Mouse (Mus musculus): ENCODE measurements around the gene Xirp1. TPM values are rescaled to one million over a fixed set of nuclear protein-coding genes. Genes with fewer than 3 reads are reported as not detected.

Gene Xirp1
- polyA plus RNA-seq, 1 experiment, result not detected

DNA sequence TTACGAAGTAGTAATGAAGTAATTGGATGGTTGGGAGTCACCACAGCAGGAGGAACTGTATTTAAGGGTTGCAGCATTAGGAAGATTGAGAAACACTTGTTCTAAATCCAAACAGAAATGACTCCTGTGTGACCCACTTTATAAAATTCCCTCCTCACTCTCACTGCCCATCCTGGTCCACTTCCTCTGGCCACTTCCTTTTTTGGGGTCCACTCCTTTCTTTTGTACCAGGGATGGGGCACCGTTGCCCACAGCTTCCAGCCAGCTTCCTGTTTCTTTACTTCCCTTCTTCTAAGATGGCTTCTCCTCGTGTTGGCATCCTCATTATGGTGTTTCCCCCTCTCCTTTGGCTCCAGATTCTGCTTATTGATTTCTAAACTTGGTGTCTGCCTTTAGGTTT lies 35.3 kb upstream of the Xirp1 start:
- WGBS, result 59% methylated on average over 3 of the region's 3 CpGs
- no peak overlapping the region for H3K4me3 ChIP-seq (ENCODE audit: low read depth, low read length)
- H3K4me1 ChIP-seq (ENCODE audit: control insufficient read depth, insufficient read depth, insufficient read length, low read length), result 0 out of 2 replicates have a peak, but pooled peaks cover 3% of the 10 kb centered on the region
- TF ChIP-seq POLR2A (IDR thresholded peaks at IDR 0.05; ENCODE audit: low read depth, low read length) (no peak), CTCF (IDR thresholded peaks at IDR 0.05; ENCODE audit: extremely low read depth, insufficient read length, insufficient replicate concordance, low read depth, low read length) (no peak)
- H3K36me3 ChIP-seq (ENCODE audit: control insufficient read depth, insufficient read depth, low read length), result no peaks in the 10 kb centered on the region
- H3K27me3 ChIP-seq (ENCODE audit: control insufficient read depth, insufficient read depth, low read length), result no peaks in the 10 kb centered on the region
- no peak overlapping the region for H3K27ac ChIP-seq (ENCODE audit: insufficient read depth, low read depth, low read length)

GRCm38 (mm10) chr9:120056201-120056600 lies 32.8 kb upstream of the Xirp1 start:
- Histone ChIP-seq H3K4me3 (ENCODE audit: low read depth, low read length) (no peak overlapping the region), H3K27ac (ENCODE audit: insufficient read depth, low read depth, low read length) (no peak overlapping the region), H3K4me1 (ENCODE audit: control insufficient read depth, insufficient read depth, insufficient read length, low read length) (0 out of 2 replicates have a peak, but pooled peaks cover 3% of the 10 kb centered on the region), H3K27me3 (ENCODE audit: control insufficient read depth, insufficient read depth, low read length) (no peaks in the 10 kb centered on the region), H3K36me3 (ENCODE audit: control insufficient read depth, insufficient read depth, low read length) (no peaks in the 10 kb centered on the region)
- 80% methylated on average over 9 of the region's 9 CpGs for WGBS
- no peak for TF ChIP-seq CTCF (IDR thresholded peaks at IDR 0.05; ENCODE audit: extremely low read depth, insufficient read length, insufficient replicate concordance, low read depth, low read length)
- no peak for TF ChIP-seq POLR2A (IDR thresholded peaks at IDR 0.05; ENCODE audit: low read depth, low read length)

GRCm38 (mm10) chr9:120054545-120055277 lies 31.3 kb upstream of the Xirp1 start:
- Histone ChIP-seq H3K27ac (ENCODE audit: insufficient read depth, low read depth, low read length) (no peak overlapping the region), H3K4me1 (ENCODE audit: control insufficient read depth, insufficient read depth, insufficient read length, low read length) (0 out of 2 replicates have a peak, but pooled peaks cover 3% of the 10 kb centered on the region), H3K27me3 (ENCODE audit: control insufficient read depth, insufficient read depth, low read length) (no peaks in the 10 kb centered on the region), H3K36me3 (ENCODE audit: control insufficient read depth, insufficient read depth, low read length) (no peaks in the 10 kb centered on the region), H3K4me3 (ENCODE audit: low read depth, low read length) (no peak overlapping the region)
- TF ChIP-seq POLR2A (IDR thresholded peaks at IDR 0.05; ENCODE audit: low read depth, low read length) (no peak), CTCF (IDR thresholded peaks at IDR 0.05; ENCODE audit: extremely low read depth, insufficient read length, insufficient replicate concordance, low read depth, low read length) (no peak)
- 64% methylated on average over 8 of the region's 8 CpGs for WGBS

GRCm38 (mm10) chr9:120049407-120049806 lies 26.0 kb upstream of the Xirp1 start:
- Histone ChIP-seq H3K4me3 (ENCODE audit: low read depth, low read length) (no peak overlapping the region), H3K27me3 (ENCODE audit: control insufficient read depth, insufficient read depth, low read length) (no peaks in the 10 kb centered on the region), H3K4me1 (ENCODE audit: control insufficient read depth, insufficient read depth, insufficient read length, low read length) (no peaks in the 10 kb centered on the region), H3K27ac (ENCODE audit: insufficient read depth, low read depth, low read length) (no peak overlapping the region), H3K36me3 (ENCODE audit: control insufficient read depth, insufficient read depth, low read length) (no peaks in the 10 kb centered on the region)
- 37% methylated on average over 3 of the region's 3 CpGs for WGBS
- no peak for TF ChIP-seq POLR2A (IDR thresholded peaks at IDR 0.05; ENCODE audit: low read depth, low read length)
- TF ChIP-seq CTCF (IDR thresholded peaks at IDR 0.05; ENCODE audit: extremely low read depth, insufficient read length, insufficient replicate concordance, low read depth, low read length), result no peak

DNA sequence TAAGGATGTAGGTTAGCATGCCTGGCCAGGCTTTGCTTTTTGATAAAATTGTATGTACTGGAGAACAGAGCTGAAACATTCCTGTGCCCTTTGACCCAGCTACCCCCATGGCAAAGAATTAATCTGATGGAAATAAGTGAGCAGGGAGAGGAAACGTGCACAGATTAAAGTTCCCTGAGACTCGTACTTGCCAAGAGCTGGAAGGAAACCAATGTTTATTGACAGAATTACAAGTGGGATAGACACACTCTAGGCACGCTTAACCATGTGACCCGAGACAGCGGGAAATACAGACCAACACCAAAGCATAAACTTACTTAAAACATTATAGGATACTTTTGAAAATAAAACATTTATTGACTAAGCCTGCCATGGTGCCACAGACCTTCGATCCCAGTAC lies 25.1 kb upstream of the Xirp1 start:
- Histone ChIP-seq H3K27me3 (ENCODE audit: control insufficient read depth, insufficient read depth, low read length) (no peaks in the 10 kb centered on the region), H3K36me3 (ENCODE audit: control insufficient read depth, insufficient read depth, low read length) (no peaks in the 10 kb centered on the region), H3K4me3 (ENCODE audit: low read depth, low read length) (no peak overlapping the region), H3K27ac (ENCODE audit: insufficient read depth, low read depth, low read length) (no peak overlapping the region), H3K4me1 (ENCODE audit: control insufficient read depth, insufficient read depth, insufficient read length, low read length) (no peaks in the 10 kb centered on the region)
- TF ChIP-seq POLR2A (IDR thresholded peaks at IDR 0.05; ENCODE audit: low read depth, low read length) (no peak), CTCF (IDR thresholded peaks at IDR 0.05; ENCODE audit: extremely low read depth, insufficient read length, insufficient replicate concordance, low read depth, low read length) (no peak)
- 34% methylated on average over 6 of the region's 6 CpGs for WGBS

- Histone ChIP-seq H3K27me3 (ENCODE audit: control insufficient read depth, insufficient read depth, low read length) (no peaks in the 10 kb centered on the region), H3K4me1 (ENCODE audit: control insufficient read depth, insufficient read depth, insufficient read length, low read length) (no peaks in the 10 kb centered on the region; the same call in 1 of the 2 replicates), H3K4me3 (ENCODE audit: low read depth, low read length) (no peak overlapping the region), H3K27ac (ENCODE audit: insufficient read depth, low read depth, low read length) (no peak overlapping the region), H3K36me3 (ENCODE audit: control insufficient read depth, insufficient read depth, low read length) (no peaks in the 10 kb centered on the region)
- WGBS, result 76% methylated on average over 7 of the region's 7 CpGs
- no peak for TF ChIP-seq POLR2A (IDR thresholded peaks at IDR 0.05; ENCODE audit: low read depth, low read length)
- TF ChIP-seq CTCF (IDR thresholded peaks at IDR 0.05; ENCODE audit: extremely low read depth, insufficient read length, insufficient replicate concordance, low read depth, low read length), result no peak
These were observed 19.7 kb upstream of the Xirp1 start for GRCm38 (mm10) chr9:120043115-120043514.

GRCm38 (mm10) chr9:120037414-120037813 lies 14.0 kb upstream of the Xirp1 start:
- 83% methylated on average over 7 of the region's 7 CpGs for WGBS
- Histone ChIP-seq H3K27ac (ENCODE audit: insufficient read depth, low read depth, low read length) (0 out of 2 replicates have a peak overlapping the region, but pooled peaks have one; percentile 4), H3K4me1 (ENCODE audit: control insufficient read depth, insufficient read depth, insufficient read length, low read length) (no peaks in the 10 kb centered on the region), H3K36me3 (ENCODE audit: control insufficient read depth, insufficient read depth, low read length) (no peaks in the 10 kb centered on the region), H3K27me3 (ENCODE audit: control insufficient read depth, insufficient read depth, low read length) (no peaks in the 10 kb centered on the region), H3K4me3 (ENCODE audit: low read depth, low read length) (no peak overlapping the region)
- TF ChIP-seq CTCF (IDR thresholded peaks at IDR 0.05; ENCODE audit: extremely low read depth, insufficient read length, insufficient replicate concordance, low read depth, low read length), result no peak
- no peak for TF ChIP-seq POLR2A (IDR thresholded peaks at IDR 0.05; ENCODE audit: low read depth, low read length)
